Mouse (Mus musculus) brain, adult 2 months (tissue): Measurements from ENCODE around the gene Zfp950.
A peak's percentile ranks its signal among the peaks of the same experiment; 100 is the strongest.
"Not testable (repeated sequence)": the region's sequence is repeated elsewhere in the genome, so short reads cannot be mapped to it uniquely, and the experiment has no call there.

Experiments used
- DNase-seq: peaks from one replicate; pipeline ENCODE4 v3.0.0; 2011; ENCODE audit warnings: low read depth, low spot score

Gene Zfp950

GRCm38 (mm10) chr19:61140342-61141206, at the start of gene Zfp950:
Gene Zfp950 (minus strand): TSS chr19:61140840.
- peak; percentile 98 for DNase-seq

GRCm38 (mm10) chr19:61183590-61183989, 43.0 kb upstream of the Zfp950 start, which contains the start of gene Gm6020:
Gene Gm6020 (plus strand): TSS chr19:61183890.
- DNase-seq, result not testable (repeated sequence)

GRCm38 (mm10) chr19:61175756-61176324, 35.2 kb upstream of the Zfp950 start, which contains the start of gene Gm7102:
Gene Gm7102 (minus strand): TSS chr19:61176309.
- no peak for DNase-seq

- peak; percentile 35 for DNase-seq
Measured at GRCm38 (mm10) chr19:61151701-61152420, 11.2 kb upstream of the Zfp950 start.

- DNase-seq, result peak; percentile 35
Measured at GRCm38 (mm10) chr19:61151372-61151700, 10.7 kb upstream of the Zfp950 start.

GRCm38 (mm10) chr19:61141299-61141698, 659 bp upstream of the Zfp950 start:
- DNase-seq, result no peak

- no peak for DNase-seq
Measured at GRCm38 (mm10) chr19:61138655-61139054, 2.0 kb downstream of the Zfp950 start.

- DNase-seq, result no peak
Measured at GRCm38 (mm10) chr19:61131096-61131495, 9.5 kb downstream of the Zfp950 start.

GRCm38 (mm10) chr19:61110184-61110583, 30.5 kb downstream of the Zfp950 start:
- no peak for DNase-seq

GRCm38 (mm10) chr19:61097764-61098163, 42.9 kb downstream of the Zfp950 start:
- DNase-seq, result peak; percentile 33

GRCm38 (mm10) chr19:61096776-61097175, 43.9 kb downstream of the Zfp950 start:
- DNase-seq, result no peak

- no peak for DNase-seq
Measured at GRCm38 (mm10) chr19:61090541-61090940, 50.1 kb downstream of the Zfp950 start.

GRCm38 (mm10) chr19:61089001-61089400, 51.6 kb downstream of the Zfp950 start:
- no peak for DNase-seq

GRCm38 (mm10) chr19:61087781-61088180, 52.9 kb downstream of the Zfp950 start:
- DNase-seq, result no peak

GRCm38 (mm10) chr19:61085217-61085616, 55.4 kb downstream of the Zfp950 start:
- no peak for DNase-seq

- peak; percentile 92 for DNase-seq
Measured at GRCm38 (mm10) chr19:61084149-61084940, 56.3 kb downstream of the Zfp950 start.

GRCm38 (mm10) chr19:61083006-61083405, 57.6 kb downstream of the Zfp950 start:
- DNase-seq, result no peak

- DNase-seq, result no peak
Measured at GRCm38 (mm10) chr19:61080251-61080749, 60.3 kb downstream of the Zfp950 start.

GRCm38 (mm10) chr19:61078622-61079021, 62.0 kb downstream of the Zfp950 start:
- DNase-seq, result no peak

- no peak for DNase-seq
Measured at GRCm38 (mm10) chr19:61065011-61065410, 75.6 kb downstream of the Zfp950 start.

GRCm38 (mm10) chr19:61064386-61064785, 76.3 kb downstream of the Zfp950 start:
- no peak for DNase-seq
